Mouse (Mus musculus) ES-E14 (cell line): ENCODE measurements around the gene Ndufb5.

Experiments used
- CHD2 ChIP-seq: IDR thresholded peaks from 2 replicates; pipeline ENCODE4 v1.6.1; 2014; ENCODE audit warnings: mild to moderate bottlenecking, low read depth, low read length, inconsistent platforms
- ZNF384 ChIP-seq: IDR thresholded peaks from 2 replicates; pipeline ENCODE4 v1.6.1; 2012; ENCODE audit warnings: low read depth, low read length, inconsistent platforms

DNA sequence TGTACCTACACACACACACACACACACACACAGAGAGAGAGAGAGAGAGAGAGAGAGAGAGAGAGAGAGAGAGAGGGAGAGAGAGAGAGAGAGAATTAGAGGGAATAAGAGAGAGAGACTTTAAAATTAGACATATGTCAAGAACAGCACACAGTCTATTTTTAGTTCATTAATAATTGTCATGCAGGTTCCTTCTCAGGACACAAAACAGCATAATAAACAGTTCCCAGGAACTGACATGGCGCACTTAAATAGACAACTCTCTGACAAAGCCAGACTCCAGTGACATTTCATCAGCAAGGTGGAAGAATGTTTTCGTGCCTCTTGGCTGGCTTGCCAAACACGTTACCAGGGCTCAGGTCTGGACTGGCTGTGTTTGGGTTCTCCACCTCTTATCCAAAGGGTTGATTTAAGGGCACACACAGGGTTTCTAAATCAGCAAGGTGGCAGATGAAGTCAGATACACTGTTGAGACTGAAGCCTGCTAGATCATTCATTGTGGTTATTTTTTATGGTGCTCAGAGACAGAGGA is 17.7 kb downstream of the Ndufb5 start:
- TF ChIP-seq ZNF384 (no peak), CHD2 (no peak)
